Mouse (Mus musculus) heart, adult 2 months (tissue): ENCODE data around the gene Nr3c2. TPM values are rescaled to one million over a fixed set of nuclear protein-coding genes. Genes with fewer than 3 reads are reported as not detected.
A peak's percentile ranks its signal among the peaks of the same experiment; 100 is the strongest.

Experiments used
- DNase-seq, 2 experiments: peaks; one replicate each; pipeline ENCODE4 v3.0.0; 2021
- H3K27ac ChIP-seq: fragments of 200-600 bp; 2 replicates; pipeline ENCODE4 v1.8.1; 2022
- H3K27me3 ChIP-seq: fragments of 200-500 bp; 2 replicates; pipeline ENCODE4 v1.6.1; 2012; ENCODE audit warnings: mild to moderate bottlenecking, low read length, inconsistent platforms, mixed read lengths; ENCODE audit not compliant: control insufficient read depth, insufficient read depth
- H3K36me3 ChIP-seq: fragments of 200-500 bp; 2 replicates; pipeline ENCODE4 v1.6.1; 2012; ENCODE audit warnings: low read length, inconsistent platforms; ENCODE audit not compliant: control insufficient read depth, insufficient read depth
- H3K4me1 ChIP-seq: fragments of 200-500 bp; 2 replicates; pipeline ENCODE4 v1.6.1; 2011; ENCODE audit warnings: low read length; ENCODE audit not compliant: control insufficient read depth, insufficient read depth
- H3K4me3 ChIP-seq: fragments of 200-600 bp; 2 replicates; pipeline ENCODE4 v1.8.1; 2022
- H3K79me2 ChIP-seq: fragments of 200-500 bp; replicated peaks from 2 replicates; pipeline ENCODE4 v1.6.1; 2012; ENCODE audit warnings: mild to moderate bottlenecking, inconsistent platforms, low read length, moderate library complexity, mixed read lengths; ENCODE audit not compliant: control insufficient read depth, insufficient read depth
- H3K9ac ChIP-seq: fragments of 200-500 bp; 2 replicates; pipeline ENCODE4 v1.6.1; 2012; ENCODE audit warnings: low read depth, mild to moderate bottlenecking, control low read depth, inconsistent platforms, low read length, mixed read lengths
- CTCF ChIP-seq: fragments of 200-600 bp; IDR thresholded peaks from 2 replicates; pipeline ENCODE4 v1.8.1; 2022; ENCODE audit warnings: antibody characterized with exemption, mild to moderate bottlenecking, moderate library complexity
- EP300 ChIP-seq: fragments of 200-500 bp; IDR thresholded peaks from 2 replicates; pipeline ENCODE4 v1.6.1; 2011; ENCODE audit warnings: low read depth, low read length, control low read depth; ENCODE audit not compliant: insufficient read depth
- POLR2A ChIP-seq: fragments of 200-500 bp; IDR thresholded peaks from 2 replicates; pipeline ENCODE4 v1.6.1; 2011; ENCODE audit warnings: mild to moderate bottlenecking, low read depth, low read length, control low read depth; ENCODE audit not compliant: insufficient read depth
- WGBS: fragments of 180-500 bp; shearing (Covaris S2); methylation state at CpG from one replicate; pipeline ENCODE4 v1.1.7; 2018; 5-methylcytosine and 5-hydroxymethylcytosine counted together
- intact Hi-C: fragments of 180-260 bp; cut with DNase I; formaldehyde crosslinking; loops from one replicate; pipeline ENCODE4 v1.15.1; 2025
- polyA plus RNA-seq: library from polyadenylated mRNA; depleted of rRNA; stranded (reverse); fragments of >200 nt; gene quantifications from 2 replicates; pipeline ENCODE4 v1.2.3, GENCODE M21; 2012
- total RNA-seq, 2 experiments: library from RNA; stranded (reverse); gene quantifications; 2 replicates each; pipeline ENCODE4 v1.2.3; 2021

Gene Nr3c2
- total and polyA plus RNA-seq, 3 experiments: 7.0 to 27.8 (median 21.1) TPM

GRCm38 (mm10) chr8:77214665-77215064 lies 315.4 kb downstream of the Nr3c2 start:
- Histone ChIP-seq H3K79me2 (no peaks in the 10 kb centered on the region), H3K27ac (no peak overlapping the region), H3K4me3 (no peak overlapping the region), H3K36me3 (peaks cover 4% of the 10 kb centered on the region; the same call in 1 of the 2 replicates), H3K9ac (no peak overlapping the region), H3K4me1 (no peaks in the 10 kb centered on the region; the same call in 1 of the 2 replicates), H3K27me3 (no peaks in the 10 kb centered on the region)
- WGBS: 58% methylated on average over 8 of the region's 8 CpGs
- DNase-seq: no peak
- intact Hi-C loops: no loop called here
- no peak for TF ChIP-seq POLR2A
- TF ChIP-seq EP300: no peak
- no peak for TF ChIP-seq CTCF

DNA sequence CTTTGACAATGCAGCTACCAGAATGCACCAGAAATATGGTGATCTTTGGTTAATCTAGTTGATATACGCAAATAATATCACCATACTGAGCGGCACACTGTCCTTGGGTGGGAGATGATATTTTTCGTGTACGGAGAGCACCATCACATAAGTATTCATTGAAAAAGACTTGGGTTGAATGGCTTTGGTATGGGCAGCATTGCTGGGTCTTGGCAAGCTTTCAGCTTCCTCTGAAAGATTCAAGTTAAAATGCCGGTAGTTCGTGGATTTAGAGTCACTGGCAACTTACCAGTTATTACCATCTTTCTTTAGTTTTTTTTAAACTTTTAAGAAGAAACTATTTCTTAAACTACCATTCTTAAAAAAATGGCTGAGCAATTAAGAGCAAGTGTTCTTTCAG lies 315.9 kb downstream of the Nr3c2 start:
- Histone ChIP-seq H3K4me1 (no peaks in the 10 kb centered on the region; the same call in 1 of the 2 replicates), H3K27ac (no peak overlapping the region), H3K9ac (no peak overlapping the region), H3K79me2 (no peaks in the 10 kb centered on the region), H3K27me3 (no peaks in the 10 kb centered on the region), H3K36me3 (peaks cover 4% of the 10 kb centered on the region; the same call in 1 of the 2 replicates), H3K4me3 (no peak overlapping the region)
- no peak for TF ChIP-seq EP300
- TF ChIP-seq POLR2A: no peak
- no peak for TF ChIP-seq CTCF
- intact Hi-C loops: no loop called here
- DNase-seq: no peak
- 66% methylated on average over 6 of the region's 6 CpGs for WGBS

- DNase-seq: peak in 1 of 2 experiments; percentile 32
- no peak overlapping the region for H3K4me3 ChIP-seq
- TF ChIP-seq EP300 (peak; percentile 74; the same call in 1 of the 2 replicates), POLR2A (no peak), CTCF (peak; percentile 44)
Observed at GRCm38 (mm10) chr8:77223123-77223522, 323.9 kb downstream of the Nr3c2 start.

DNA sequence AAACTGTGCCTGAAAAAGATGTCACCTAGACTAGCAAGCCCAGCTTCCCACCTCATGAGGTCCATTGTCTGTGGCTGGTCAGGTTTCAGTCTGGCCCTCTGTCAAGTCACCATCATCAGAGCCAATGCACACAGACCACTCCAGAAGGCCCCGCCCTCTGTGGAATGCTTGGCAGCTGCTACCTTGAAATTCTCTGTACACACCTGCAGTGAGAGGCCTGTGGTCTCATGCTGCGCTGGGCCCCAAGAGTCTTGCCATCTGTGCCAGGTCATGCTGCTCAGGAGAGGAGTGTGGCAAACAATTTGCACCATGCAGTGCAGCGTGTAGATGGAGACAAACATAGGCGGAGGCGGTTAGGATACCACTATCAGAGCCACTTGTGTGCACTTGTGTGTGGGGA lies 328.5 kb downstream of the Nr3c2 start:
- Histone ChIP-seq H3K27ac (no peak overlapping the region), H3K4me3 (no peak overlapping the region), H3K4me1 (peaks cover 2% of the 10 kb centered on the region), H3K36me3 (no peaks in the 10 kb centered on the region; the same call in 1 of the 2 replicates), H3K9ac (no peak overlapping the region), H3K79me2 (no peaks in the 10 kb centered on the region), H3K27me3 (no peaks in the 10 kb centered on the region)
- DNase-seq: no peak
- no peak for TF ChIP-seq CTCF
- no peak for TF ChIP-seq POLR2A
- TF ChIP-seq EP300: no peak
- 85% methylated on average over 5 of the region's 5 CpGs for WGBS
- intact Hi-C loops: loop anchor here (5.0 kb wide), 1 partner anchor 325 kb away; no protein-coding TSS in a partner anchor

More at GRCm38 (mm10) chr8:77223123-77223522, 323.9 kb downstream of the Nr3c2 start:
- Histone ChIP-seq H3K27me3 (no peaks in the 10 kb centered on the region), H3K27ac (no peak overlapping the region), H3K4me1 (peaks cover 2% of the 10 kb centered on the region; the same call in 1 of the 2 replicates), H3K79me2 (no peaks in the 10 kb centered on the region), H3K36me3 (peaks cover 4% of the 10 kb centered on the region; the same call in 1 of the 2 replicates), H3K9ac (no peak overlapping the region)
- WGBS: 56% methylated on average over 4 of the region's 4 CpGs
- intact Hi-C loops: no loop called here

DNA sequence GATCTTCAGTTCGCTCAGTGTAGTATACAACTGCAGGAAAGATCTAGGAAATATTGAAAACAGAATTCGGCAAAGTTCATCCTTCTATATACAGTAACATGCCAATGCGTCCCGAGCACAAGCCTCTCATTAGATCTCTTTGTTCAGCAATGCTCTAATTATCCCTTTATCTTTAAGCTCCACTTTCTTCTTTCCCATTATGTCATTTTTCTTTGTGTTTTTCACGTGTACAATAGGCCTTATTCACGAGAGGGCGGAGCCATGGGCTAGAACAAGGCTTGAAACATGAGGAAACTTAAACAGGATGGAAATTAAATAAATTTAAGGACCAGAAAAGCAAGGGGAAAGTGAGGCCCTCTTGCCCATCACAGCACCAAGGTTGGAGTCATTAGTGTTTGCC lies 329.4 kb downstream of the Nr3c2 start:
- intact Hi-C loops: loop anchor here (5.0 kb wide), 1 partner anchor 326 kb away; no protein-coding TSS in a partner anchor
- Histone ChIP-seq H3K79me2 (no peaks in the 10 kb centered on the region), H3K9ac (no peak overlapping the region), H3K4me1 (peaks cover 4% of the 10 kb centered on the region), H3K27ac (no peak overlapping the region), H3K36me3 (no peaks in the 10 kb centered on the region; the same call in 1 of the 2 replicates), H3K27me3 (no peaks in the 10 kb centered on the region), H3K4me3 (no peak overlapping the region)
- DNase-seq: no peak
- 77% methylated on average over 7 of the region's 7 CpGs for WGBS
- no peak for TF ChIP-seq EP300
- no peak for TF ChIP-seq POLR2A
- no peak for TF ChIP-seq CTCF

DNA sequence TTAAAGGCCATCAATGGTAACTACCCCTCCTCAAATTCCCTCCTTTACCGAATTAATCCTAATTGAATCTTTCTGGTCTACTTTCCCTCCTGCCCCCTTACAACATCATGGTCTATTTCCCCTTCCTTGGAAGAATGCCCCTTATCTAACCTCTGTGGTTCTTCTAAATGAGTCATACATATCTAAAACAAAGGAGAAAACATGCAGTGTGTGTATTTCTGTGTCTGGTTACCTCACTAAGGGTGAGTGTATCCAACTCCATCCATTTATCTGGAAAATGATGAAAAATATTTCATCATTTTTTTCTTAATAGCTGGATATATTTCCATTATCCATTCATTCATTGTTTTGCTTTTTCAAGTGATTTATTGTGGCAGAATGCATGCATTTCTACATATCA lies 332.0 kb downstream of the Nr3c2 start:
- no peak overlapping the region for H3K27ac ChIP-seq
- intact Hi-C loops: loop anchor here (5.0 kb wide), 1 partner anchor 81 kb away; no protein-coding TSS in a partner anchor
- H3K4me3 ChIP-seq: no peak overlapping the region
- H3K4me1 ChIP-seq: peaks cover 4% of the 10 kb centered on the region
- H3K27me3 ChIP-seq: no peaks in the 10 kb centered on the region
- no peak overlapping the region for H3K9ac ChIP-seq
- DNase-seq: no peak
- no peaks in the 10 kb centered on the region for H3K79me2 ChIP-seq
- 64% methylated on average over 1 of the region's 1 CpGs for WGBS
- H3K36me3 ChIP-seq: no peaks in the 10 kb centered on the region; the same call in 1 of the 2 replicates
- TF ChIP-seq CTCF: no peak
- TF ChIP-seq POLR2A: no peak
- TF ChIP-seq EP300: no peak
